Mouse (Mus musculus): ENCODE results near the gene Fam193b.
A peak's percentile ranks its signal among the peaks of the same experiment; 100 is the strongest.
"Not testable (repeated sequence)": the region's sequence is repeated elsewhere in the genome, so short reads cannot be mapped to it uniquely, and the experiment has no call there.

Gene Fam193b

DNA sequence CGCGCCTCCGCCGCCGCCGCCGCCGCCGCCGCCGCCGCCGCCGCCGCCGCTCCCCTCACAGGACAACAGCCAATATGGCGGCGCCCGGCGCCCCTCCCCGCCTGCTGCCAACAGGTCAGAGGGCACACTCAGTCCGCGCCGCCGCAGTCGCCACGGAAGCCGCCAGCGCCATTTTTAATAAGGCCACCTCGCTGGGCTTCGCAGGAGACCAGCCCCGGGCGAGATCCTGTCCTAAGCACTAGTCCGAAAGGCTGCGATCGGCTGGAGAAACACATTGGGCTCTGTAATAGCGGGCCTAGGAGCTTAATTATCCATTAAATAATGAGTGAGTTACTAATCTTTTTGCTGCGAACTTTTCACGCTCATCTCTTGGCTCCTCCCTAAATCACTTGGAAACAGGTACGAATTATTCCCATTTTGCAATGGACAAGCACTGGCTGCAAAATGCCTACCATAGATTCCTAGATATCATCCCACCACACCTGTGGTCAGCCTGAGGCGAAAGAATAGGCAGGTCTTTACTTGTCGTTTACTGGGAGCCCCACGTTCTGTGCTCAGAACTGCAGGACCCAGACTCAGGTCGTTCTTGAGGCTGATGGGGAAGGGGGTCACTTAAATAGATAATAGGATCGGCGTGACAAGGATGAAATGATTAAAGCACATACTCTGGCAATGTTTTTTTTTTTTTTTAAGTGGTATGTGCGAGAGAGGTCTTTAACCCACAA lies at the start of gene Fam193b:
Gene Fam193b, minus strand, starts transcription at position 94 of the 725 bp plus-strand sequence.
- DNase-seq: peak; percentile 95

DNA sequence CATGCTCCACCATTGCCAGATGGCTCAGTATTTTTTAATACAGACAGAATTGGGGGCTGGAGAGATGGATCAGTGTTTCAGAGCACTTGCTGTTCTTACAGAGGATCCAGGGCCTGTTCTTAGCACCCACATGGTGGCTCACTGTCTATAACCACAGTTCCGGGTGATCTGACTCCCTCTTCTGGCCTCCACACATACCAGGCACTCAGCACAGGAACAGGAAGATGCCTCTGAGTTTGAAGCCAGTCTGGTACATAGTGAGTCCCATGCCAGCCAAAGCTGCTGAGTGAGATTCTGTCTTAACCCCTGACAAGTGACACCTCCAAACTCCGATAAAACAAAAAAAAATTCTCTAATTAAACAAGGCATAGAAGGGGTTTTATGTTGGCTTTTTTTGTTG lies 49.4 kb upstream of the Fam193b start:
- DNase-seq: no peak

DNA sequence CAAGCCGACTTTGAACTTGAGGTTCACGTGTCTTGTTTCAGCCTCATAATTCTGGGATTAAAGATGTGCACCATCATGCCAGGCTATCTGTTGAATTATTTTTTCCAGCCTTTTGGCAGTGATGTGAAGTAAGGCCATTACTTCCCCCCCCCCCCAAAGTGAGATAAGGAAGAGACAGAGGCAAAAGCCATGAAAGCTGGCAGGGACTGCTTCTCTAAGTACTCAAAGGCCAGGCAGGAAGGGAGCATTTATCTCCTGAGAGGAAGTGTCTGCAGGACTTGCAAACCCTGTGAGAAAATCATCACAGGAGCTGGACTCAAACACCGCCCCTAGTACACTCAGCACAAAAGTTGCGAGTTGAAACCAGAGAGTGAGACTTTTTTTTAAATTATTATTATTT lies 48.4 kb upstream of the Fam193b start:
- no peak for DNase-seq

DNA sequence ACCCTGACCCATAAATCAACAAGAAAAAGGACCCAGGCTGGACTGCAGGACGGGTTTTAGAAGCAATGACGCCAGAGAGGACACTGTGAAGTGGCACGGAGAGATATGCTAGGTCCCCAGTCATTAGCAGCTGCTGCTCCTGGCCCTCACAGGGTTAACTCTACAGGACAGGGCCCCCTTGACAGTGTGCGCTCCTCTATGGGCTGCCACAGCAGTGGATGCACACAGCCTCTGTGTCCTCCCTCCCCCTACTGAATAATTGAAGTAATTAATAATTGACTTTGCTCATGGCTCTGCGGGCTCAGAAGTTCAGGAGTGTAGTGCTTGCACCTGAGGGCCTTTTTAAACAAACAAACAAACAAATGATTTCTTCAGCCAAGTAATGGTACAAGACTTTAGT lies 42.6 kb upstream of the Fam193b start:
- no peak for DNase-seq

DNA sequence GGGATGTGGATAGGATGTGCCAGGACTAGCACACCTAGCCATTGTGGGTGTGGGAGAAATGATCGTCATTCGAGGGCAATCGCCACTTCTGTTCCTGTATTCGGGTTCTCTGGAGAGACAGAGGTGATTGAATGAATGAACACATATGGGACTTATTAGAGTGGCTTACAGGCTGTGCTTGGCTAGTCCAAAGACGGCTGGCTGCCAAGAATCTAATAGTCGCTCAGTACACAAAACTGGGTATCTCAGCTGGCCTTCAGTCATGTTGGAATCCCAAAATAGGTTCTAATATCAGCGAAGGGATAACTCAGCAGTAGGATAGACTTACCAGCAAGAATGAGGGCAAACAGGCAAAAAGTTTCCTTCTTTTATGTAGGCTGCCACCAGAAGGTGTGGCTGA lies 41.1 kb upstream of the Fam193b start:
- DNase-seq: no peak

DNA sequence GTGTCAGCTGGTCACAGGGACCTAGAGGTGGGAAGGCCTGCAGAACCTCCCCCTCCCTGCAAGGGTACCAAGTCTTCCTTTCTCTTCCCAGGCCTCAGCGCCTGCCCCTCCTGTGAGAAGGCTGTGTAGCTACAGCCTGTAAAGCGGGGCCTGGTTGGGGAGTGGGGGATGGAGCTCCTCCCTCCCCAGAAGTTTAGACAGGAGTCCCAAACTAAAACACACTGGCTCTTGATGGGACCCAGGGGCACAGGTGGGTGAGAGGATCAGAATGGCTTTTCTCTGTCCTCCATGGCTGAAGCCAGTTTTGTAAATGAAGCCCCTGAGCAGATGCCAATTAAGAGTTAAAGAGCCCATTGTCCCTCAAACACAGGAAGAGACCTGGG lies 36.7 kb upstream of the Fam193b start:
- no peak for DNase-seq

DNA sequence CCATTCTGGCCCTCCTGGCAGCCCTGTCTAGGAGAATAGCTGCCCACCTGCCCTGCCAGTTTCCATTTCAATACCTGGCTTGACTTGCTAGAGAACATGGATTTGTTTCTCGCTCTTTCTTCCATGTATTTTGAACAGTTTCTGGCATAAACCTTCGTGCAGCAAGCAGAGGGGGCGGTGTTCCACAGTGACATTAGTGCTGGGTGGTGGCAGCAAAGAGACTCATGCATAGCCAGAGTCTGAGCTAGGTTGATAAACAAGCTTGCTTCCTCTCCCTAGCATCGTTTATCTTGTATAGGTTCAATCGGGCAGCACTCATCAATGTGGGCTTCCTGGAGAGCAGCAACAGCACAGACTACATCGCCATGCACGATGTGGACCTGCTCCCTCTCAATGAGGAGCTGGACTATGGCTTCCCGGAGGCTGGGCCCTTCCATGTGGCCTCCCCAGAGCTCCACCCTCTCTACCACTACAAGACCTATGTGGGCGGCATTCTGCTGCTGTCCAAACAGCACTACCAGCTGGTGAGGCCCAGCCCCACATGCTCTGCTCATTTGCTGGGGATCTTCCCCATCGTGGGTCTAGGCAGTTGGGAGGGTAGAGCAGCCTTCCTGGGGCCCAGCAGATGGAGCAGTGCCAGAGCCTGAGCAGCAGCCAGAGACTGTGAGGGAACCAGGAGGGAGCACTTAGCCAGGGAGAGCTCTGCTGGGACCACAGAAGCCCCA lies 36.1 kb upstream of the Fam193b start:
- DNase-seq: no peak

DNA sequence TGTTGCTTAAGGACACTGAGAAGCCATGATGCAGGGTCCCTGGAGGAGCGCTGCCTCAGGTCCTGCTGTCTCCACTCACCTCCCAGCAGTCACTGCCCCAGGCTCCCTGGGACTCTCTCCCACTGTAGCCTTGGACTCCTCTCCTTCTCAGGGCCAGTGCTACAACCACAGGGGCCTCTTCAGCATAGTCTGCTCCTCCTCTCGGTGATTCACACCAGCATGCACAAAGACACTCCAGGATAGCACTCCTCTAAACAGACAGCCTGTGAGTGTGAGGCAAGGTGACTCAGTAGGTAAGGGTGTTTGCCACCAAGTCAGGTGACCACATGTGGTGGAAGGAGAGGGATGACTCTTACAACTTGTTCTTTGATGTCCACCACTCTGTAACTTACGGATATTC lies 33.7 kb upstream of the Fam193b start:
- no peak for DNase-seq

DNA sequence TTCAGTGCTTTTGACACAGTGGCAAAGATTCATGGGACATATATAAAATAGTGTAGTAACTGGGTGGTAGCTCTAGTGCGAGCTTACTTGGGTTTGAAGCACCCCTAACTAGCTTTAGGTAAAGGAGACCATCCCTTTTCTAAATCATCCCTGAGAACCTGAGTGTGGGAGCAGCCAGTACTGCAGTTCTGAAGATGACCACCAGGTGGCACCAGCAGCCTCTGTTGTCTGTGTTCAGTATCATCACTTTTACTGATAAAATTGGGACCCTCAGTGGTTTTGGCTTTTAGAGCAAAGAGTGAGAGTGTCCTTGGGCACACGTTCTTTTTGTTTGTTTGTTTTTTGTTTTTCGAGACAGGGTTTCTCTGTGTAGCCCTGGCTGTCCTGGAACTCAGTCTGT lies 30.7 kb upstream of the Fam193b start:
- peak; percentile 84 for DNase-seq

DNA sequence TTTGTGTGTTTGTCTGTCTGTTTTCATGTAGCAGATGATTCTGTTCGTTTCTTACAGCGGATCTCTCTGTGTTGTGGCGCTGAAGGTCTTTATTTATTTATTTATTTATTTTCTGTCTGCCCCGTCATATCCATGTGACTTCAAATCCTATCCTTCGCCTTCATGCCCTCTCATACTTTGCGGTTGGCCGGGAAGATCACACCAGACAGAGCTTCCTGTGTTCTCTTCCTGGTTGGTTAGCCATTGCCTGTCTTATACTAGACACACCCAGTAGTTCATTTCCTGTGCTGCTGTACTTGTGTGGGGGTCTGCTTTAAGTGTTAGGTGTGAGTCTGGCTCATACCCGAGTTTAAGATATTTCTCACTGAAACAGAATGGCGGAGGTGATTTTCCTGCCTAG lies 29.7 kb upstream of the Fam193b start:
- DNase-seq: peak; percentile 29

DNA sequence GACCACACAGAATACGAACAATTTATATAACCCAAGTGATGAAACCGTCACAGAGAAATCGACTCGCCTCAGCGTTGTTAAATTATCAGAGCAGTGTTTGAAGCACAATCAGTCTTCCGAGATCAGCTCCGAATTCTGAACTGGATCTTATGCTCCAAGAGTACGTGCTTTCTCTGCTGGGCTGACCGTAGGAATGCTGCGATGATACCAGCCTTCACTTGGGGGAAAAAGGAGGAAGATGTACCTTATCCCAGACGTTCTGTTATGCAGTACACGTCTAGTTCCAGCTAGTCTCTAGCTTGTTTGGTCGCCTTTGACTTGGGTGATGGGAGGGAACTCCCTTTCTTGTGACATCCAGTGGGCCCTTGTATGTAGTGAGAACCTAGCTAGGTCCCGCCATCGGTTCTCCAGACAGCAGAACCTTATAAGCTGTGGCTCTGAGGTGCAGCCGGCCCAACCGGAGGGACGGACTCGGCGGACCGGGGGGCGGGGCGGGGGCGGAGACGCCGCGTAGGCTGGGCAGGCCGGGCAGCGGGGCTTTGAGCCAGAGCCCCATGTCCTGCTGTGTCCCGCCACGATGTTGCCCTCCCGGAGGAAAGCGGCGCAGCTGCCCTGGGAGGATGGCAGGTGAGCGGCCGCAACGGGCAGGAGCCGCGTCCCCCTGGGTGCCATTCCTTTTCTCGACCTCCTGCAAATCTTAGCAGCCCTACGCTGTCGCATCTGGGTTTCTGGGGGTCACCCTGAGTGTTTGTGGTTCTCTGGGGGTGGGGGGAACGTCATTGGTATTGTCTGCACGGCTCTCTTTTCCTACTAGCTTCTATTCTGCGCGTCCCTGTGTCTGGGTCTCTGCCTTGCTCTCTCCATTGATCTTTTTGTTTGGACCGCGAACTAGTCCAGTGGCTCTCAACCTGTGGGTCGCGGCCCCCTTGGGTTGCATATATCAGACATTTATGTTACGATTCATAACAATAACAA lies 28.9 kb upstream of the Fam193b start, which contains the start of gene B4galt7:
Gene B4galt7, plus strand, starts transcription at position 331 of the 975 bp plus-strand sequence.
- DNase-seq: peak; percentile 86

DNA sequence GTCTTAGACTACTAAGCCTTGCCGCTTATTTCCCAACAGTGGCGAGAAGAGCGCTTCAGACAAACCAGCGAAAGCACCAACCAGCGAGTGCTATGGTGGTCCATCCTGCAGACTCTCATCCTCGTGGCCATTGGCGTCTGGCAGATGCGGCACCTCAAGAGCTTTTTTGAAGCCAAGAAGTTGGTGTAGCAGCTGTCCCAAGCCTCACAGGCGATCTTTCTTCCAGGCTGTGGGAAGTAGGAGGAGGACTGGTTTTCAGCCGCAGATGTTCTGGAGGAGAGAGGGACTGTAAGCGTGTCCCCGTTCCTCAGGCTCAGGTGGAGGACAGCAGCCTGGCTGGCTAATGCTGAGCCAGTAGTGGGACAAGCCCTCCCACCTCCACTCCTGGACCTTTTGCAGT lies 25.9 kb upstream of the Fam193b start:
- no peak for DNase-seq

DNA sequence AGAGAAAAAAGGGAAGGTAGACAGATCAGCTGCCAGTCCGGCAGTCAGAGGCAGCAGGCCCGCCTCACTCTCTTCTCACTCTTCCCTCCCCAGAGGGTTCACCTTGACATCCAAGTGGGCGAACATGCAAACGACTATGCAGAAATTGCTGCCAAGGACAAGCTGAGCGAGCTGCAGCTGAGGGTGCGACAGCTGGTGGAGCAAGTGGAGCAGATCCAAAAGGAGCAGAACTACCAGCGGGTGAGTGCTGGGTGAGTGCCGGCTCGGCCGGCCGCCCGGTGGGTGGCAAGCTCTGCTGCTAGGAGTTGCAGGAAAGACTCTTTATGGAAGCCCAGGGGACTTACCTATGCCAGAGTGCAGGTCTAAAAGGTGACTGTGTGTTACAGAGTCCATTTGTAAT lies 24.5 kb upstream of the Fam193b start:
- peak; percentile 72 for DNase-seq

DNA sequence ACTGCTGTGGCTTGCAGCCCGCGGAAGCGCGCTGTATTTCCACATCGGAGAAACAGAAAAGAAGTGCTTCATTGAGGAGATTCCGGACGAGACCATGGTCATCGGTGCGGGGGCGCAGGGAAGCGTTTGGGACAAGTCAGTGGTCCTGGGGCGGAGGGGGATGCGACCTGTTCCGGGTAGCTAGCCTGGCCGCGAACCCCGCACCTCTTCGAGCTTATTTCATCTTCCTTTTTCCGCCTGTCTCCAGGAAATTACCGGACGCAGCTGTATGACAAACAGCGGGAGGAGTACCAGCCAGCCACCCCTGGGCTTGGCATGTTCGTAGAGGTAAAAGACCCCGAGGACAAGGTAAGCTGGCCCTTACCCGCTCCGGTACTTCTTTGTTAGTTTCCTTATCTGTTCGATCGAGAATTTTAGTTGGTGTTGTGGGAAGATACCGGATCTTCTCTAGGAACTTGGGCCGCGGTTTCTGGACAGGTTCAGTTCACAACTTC lies 22.4 kb upstream of the Fam193b start:
- DNase-seq: no peak

DNA sequence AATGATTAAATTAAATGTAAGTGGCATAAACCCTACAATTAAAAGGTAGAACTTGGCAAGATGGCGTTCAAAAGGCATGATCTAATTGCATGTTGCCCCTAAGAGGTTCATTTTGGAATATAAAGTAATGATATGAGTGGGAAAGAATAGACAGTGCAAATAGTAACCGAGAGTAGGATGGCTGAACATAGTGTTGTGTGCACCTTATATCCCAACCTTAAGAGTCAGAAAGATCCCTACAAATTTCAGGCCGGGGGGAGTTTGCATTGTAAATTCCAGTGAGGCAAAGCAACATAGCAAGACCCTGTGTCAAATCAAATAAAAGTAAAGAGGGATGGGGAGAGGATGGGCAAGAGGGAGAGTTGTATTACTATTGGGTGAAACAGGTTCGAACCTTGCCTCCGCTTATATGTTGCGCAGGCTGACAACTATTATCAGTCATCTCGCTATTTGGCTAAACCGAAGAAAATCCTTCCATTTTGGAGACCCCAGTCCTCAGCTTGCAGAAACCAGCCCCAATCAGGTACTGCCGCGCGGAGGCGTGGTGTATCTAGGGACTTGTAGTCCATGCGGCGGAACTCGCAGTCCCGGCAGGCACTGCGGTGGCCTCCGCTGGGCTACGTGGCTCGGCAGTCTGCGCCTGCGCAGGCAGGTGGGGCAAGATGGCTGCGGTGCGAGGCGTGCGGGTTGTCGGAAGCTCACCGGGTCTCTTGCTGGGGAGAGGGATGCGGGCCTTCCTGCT lies 21.8 kb upstream of the Fam193b start:
- DNase-seq: peak; percentile 96

DNA sequence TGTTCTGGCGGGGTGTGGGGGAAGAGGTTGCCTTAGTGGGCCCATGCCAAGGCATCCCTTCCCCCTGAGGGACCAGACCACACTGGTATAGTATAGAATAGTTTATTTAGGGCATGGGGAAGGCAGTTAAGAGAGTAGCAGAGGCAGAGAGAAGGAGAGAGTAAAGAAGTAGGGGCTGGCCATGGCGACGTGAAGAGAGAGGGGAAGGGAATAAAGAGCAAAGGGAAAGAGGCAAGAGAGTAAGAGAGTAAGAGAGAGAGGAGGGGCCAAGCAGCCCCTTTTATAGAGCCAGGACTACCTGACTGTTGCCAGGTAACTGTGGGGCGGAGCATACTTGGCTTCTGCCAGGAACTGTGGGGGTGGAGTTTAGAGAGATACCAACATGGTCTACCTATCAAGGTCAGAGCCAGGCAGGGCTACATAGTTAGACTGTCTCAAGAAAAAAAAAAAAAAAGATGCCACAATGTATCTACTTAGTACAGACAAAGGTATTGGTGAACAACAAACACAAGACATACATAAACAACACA lies 21.1 kb upstream of the Fam193b start:
- peak; percentile 58 for DNase-seq

DNA sequence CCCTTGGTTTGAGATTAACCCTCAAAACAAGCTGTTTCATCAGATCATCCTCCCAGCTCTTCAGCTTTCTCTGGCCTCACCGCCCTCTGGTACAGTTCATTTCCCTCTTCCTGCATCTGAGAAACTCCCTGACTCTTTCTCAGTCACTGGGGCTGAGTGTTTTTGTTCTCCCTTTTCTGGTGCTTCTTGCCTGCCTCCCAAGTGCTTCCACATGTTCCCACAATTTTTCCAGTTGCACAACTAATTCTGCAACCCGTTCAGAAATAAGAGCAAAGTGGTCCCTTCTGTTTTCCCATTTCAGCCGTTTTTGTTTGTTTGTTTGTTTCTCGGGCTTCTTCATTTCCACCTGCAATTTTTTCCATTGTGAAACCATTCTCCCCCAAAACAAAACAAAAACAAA lies 7.2 kb upstream of the Fam193b start:
- no peak for DNase-seq

DNA sequence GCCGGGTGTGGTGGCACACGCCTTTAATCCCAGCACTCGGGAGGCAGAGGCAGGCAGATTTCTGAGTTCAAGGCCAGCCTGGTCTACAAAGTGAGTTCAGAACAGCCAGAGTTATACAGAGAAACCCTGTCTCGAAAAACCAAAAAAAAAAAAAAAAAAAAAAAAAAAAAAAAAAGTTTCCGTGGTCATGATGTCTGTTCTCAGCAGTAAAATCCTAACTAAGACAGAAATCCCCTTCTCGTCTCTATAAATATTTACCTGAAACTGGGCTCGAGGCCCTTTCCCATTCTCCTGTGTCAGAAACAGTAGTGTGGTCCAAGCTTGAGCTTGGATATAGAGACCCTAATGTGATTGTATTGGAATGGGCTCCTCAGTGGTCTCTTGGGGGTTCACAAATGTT lies 6.0 kb upstream of the Fam193b start:
- not testable (repeated sequence) for DNase-seq

DNA sequence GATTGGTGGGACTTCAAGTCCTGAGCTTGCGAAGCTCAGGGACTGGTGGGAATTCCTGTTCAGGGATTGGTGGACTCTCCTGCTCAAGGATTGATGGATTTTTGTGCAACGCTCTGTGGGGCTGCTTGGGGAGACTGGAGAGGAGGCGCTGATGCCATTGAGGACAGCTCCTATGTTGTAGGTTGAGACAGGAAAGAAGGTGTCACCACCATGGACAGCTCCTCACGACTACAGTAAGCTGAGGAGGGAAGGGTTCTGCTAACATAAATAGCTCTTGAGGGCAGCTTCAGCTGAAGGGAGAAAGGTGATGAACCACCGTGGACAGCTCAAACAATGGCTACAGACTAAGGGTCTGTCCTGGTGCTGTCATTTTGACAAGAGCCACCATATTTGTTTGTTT lies 5.0 kb upstream of the Fam193b start:
- DNase-seq: no peak

DNA sequence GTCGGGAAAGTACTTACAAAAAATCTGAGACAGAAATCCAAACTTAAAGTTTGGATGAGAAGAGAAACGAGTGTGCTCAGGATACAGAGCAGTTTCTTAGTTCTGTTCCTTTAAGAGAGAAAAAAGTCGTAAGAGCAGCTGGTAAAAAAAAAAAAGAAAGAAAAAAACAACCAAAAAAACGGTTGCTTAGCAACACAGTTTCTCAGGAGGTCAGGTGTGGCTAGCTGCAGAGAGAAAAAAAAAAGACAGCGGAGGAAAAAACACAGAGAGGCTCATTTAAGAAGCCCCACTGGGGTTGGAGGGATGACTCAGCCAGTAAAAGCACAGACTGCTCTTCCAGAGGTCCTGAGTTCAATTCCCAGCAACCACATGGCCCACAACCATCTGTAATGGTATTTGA lies 3.4 kb upstream of the Fam193b start:
- DNase-seq: no peak

DNA sequence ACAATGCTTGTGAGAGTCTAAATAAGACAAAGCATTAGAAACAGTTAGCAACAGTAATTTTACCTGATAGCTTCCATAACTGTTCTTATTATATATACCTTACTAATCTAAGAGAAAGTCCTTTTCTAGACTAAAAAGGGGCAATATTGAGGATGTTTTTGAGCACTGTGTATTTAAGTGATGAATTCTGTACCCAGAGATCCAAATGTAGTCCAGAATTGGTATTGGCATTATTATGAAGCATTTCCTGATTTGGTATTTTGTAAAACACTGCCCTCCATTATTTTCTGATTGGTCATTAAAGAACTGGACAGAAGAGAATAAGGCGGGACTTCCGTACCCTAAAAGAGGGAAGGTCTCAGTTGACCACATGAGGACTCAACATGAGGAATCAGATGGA lies 2.5 kb upstream of the Fam193b start, which contains the start of gene Tmed9:
Gene Tmed9, plus strand, starts transcription at position 301 of the 400 bp plus-strand sequence.
- DNase-seq: no peak

DNA sequence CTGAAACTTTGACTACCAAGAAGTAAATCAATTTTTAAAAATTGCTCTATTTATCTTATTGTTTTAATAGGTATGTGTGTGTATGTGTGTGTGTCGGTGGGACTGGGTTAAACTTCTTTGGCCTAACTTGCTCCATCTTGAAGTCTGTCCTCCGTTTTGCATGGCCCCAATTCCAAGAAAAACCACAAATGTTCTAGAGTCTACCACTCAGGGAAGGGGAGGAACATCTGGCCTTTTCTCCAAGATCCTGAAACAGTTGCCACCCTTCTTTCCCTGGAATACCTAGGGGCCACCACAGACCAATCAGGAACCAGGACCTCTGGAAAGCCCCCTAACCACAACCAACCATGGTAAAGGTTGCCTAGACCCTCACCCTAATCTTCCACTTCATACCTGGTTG lies 1.1 kb upstream of the Fam193b start:
- DNase-seq: no peak
